In genomic region chr10:117440225-117440976, GRCm38 (mm10) we compare ENCODE assay signal across 25 mouse cellular contexts.
"Had no signal": no experiment of that assay in that cellular context is flagged by ENCODE, and none has a peak within 500 bp of the region (broad histone marks: within the 10 kb centered on the region; RNA-seq: fewer than 3 reads in every experiment).

No protein-coding gene starts in this region.

- H3K4me3 ChIP-seq: heart, embryonic 12.5 days; intestine, embryonic 15.5 days; layer of hippocampus, adult 2 months; left cerebral cortex, adult 2 months; limb, embryonic 12.5 days; liver, embryonic 13.5 days had no signal

- H3K4me1 ChIP-seq: heart, embryonic 12.5 days; intestine, embryonic 15.5 days had no signal

- H3K27me3 ChIP-seq: heart, embryonic 12.5 days; intestine, embryonic 15.5 days; liver, embryonic 13.5 days had no signal

- H3K36me3 ChIP-seq: heart, embryonic 10.5 days; heart, embryonic 12.5 days; hindbrain, embryonic 10.5 days; hindbrain, embryonic 12.5 days; intestine, embryonic 15.5 days; limb, embryonic 10.5 days; limb, embryonic 12.5 days; liver, embryonic 13.5 days had no signal

- ATAC-seq: hindbrain, embryonic 16.5 days; inflammation-experienced regulatory T-cells, adult 6 months; intestine, embryonic 15.5 days; intestine, postnatal 0 days had no signal

- H3K9ac ChIP-seq: heart, embryonic 12.5 days; hindbrain, embryonic 12.5 days; hindbrain, embryonic 14.5 days; intestine, embryonic 15.5 days; limb, embryonic 12.5 days; liver, embryonic 13.5 days had no signal

- H3K9me3 ChIP-seq: heart, embryonic 10.5 days; hindbrain, embryonic 12.5 days; intestine, embryonic 15.5 days; limb, embryonic 10.5 days; liver, embryonic 13.5 days had no signal

- H3K4me2 ChIP-seq: intestine, embryonic 15.5 days; liver, embryonic 11.5 days; liver, embryonic 13.5 days had no signal

- H3K27ac ChIP-seq: heart, embryonic 10.5 days; hindbrain, embryonic 12.5 days; hindbrain, embryonic 14.5 days; intestine, embryonic 15.5 days; layer of hippocampus, adult 2 months; left cerebral cortex, adult 2 months; limb, embryonic 12.5 days; liver, embryonic 13.5 days had no signal

- DNase-seq: gastrocnemius, postnatal 14 days; gastrocnemius, postnatal 36 days; heart, postnatal 10 days; heart, postnatal 4 days; kidney, adult 18-20 months; kidney, adult 8-10 months; kidney, postnatal 10 days; kidney, postnatal 25 days; kidney, postnatal 4 days; liver; liver, embryonic 13.5 days had no signal
